Mouse (Mus musculus): ENCODE results near the gene Ccdc88c. TPM values are rescaled to one million over a fixed set of nuclear protein-coding genes. Genes with fewer than 3 reads are reported as not detected.

The Ccdc88c gene
- 10 to 100 TPM; 76.7 to 82.5 TPM for polyA plus RNA-seq (2017; shearing (Covaris generic))

DNA sequence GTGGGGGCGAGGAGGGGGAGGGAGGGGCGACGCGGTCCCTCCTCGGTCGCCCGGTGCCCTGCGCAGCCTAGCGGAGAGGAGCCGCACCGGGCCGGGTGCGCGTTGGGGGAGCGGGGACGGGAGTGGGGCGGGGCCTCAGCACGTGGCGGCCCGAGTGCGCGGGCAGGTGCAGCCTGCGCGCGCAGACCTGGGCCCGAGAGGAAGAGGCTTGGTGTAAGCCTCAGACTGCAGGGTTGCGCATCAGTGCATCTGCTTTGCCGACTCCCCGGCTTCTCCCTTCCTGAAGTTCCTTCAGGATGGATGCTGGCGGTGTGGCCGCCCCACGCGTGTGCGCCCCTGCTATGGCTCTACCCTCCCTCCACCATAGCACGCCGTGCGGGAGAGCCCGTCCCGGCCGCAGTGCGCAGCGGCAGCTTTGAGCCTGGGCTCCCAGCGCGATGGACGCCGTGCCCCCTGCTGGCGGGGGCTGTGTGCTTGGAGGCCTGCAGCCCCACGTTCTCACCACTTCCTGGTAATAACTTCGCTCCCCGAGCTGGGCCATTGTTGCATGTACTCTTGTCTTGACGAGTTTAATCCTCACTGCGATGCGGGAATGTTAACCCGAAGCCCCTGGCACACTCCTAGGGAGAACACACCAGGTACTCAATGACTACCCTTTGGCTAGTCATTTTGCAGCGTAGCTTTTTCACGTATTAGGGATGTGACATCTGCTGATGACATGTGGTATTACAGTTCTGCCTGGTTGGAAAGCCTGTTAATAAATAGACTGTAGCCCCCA lies at the start of gene Ccdc88c:
Gene Ccdc88c (minus strand): TSS at position 103 of the 778 bp plus-strand sequence.
- ATAC-seq, result peak; percentile 72

DNA sequence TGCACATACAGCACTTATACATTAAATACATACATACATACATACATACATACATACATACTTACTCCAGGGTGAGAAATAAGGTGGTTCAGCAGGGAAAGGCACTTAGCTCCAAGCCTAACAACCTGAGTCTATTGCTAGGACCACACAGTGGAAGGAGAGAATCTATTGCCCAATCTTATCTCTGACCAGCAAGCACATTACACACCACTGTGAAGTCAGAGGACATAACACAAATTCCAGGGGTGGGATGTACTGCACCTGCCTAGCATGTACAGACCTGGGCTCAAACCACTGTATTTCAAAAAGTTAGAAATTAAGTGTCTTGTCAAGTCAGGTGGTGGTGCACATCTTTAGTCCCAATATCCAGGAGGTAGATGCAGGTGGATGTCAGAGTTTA lies 49.1 kb upstream of the Ccdc88c start:
- no peak for ATAC-seq

DNA sequence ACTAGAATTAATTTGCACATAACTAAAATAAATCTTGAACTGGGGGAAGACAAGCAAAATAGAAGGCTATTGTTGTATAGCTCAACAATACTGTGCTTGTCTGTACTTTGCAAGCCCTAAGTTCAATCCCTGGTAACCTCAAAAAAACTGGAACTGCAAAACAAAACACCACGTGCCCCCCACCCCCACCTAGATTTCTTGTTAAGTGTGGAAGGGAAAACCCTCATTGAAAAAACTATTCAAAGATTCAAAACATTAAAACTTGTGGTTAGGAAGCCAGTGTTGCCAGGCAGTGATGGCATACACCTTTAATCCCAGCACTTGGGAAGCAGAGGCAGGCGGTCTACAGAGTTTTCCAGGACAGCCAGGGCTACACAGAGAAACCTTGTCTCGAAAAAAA lies 46.6 kb upstream of the Ccdc88c start:
- no peak for ATAC-seq

DNA sequence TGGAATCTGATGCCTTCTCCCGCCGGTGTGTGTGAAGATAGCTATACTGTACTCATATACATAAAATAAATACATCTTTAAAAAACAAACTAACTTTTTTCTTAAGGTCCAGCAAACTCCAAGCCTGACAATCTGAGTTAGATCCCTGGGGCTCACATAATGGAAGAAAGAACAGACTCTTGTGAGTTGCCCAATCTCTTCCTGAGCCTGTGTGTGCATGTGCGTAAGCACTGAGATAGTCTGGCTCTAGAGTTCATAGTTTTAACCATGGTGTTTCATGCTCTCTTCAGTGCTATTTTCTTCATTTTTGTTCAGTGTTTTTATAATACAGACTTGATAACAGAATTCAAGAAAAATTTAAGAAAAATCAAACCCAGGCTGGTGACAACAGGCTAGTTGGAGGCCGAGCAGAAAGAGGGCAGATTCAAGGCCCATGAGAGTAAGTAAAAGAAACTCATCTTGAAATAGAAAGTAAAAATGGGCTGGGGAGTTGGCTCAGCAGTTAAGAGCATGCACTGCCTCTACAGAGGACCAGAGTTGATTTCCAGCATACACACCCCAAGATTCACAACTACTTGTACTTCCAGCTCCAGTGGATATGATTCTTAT lies 46.1 kb upstream of the Ccdc88c start:
- peak; percentile 74 for ATAC-seq

DNA sequence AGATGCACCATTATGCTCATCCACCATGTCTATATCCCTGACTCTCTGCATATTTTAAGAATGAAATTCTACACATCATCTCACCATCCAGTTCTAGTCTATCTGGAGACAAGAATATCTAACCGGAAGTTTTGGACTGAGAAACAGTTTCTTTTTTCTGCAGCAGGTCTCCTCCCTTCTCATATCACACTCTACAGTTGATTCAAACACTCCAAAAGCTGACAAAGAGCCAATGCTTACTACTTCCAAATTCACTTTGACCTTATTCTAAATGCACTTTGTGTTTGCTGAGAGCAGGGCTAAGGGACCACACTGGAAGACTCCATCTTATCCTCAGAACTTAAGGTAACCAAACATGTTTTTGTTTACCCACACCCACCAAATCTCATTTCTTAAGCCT lies 41.0 kb upstream of the Ccdc88c start:
- ATAC-seq, result no peak

DNA sequence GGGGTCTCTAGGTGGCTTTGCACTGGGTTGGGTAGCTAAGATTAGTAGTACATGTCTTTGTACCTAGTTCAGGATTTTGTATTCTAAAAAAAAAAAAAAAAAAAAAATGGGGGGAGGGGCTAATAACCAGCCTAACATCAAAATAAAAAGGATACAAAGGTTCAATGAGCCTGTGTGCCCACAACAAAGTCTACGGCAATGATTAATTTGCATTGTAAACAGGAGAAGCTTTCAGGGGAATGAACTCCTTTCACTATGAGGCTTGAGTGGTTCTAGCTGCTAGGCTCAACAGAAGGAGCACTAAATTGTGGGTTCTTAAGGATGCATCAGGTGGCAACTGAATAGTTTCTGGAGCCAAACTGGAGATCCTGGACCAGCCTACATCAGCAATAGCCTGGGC lies 37.5 kb upstream of the Ccdc88c start:
- ATAC-seq, result no peak

GRCm38 (mm10) chr12:101039956-101040355 lies 11.1 kb upstream of the Ccdc88c start:
- no peak for ATAC-seq

GRCm38 (mm10) chr12:101028247-101028953 lies 456 bp downstream of the Ccdc88c start:
- ATAC-seq, result no peak

GRCm38 (mm10) chr12:101027451-101028246 lies 1.2 kb downstream of the Ccdc88c start:
- peak; percentile 44 for ATAC-seq

GRCm38 (mm10) chr12:101026946-101027345 lies 1.9 kb downstream of the Ccdc88c start:
- no peak for ATAC-seq

GRCm38 (mm10) chr12:101026518-101026917 lies 2.3 kb downstream of the Ccdc88c start:
- ATAC-seq, result no peak

DNA sequence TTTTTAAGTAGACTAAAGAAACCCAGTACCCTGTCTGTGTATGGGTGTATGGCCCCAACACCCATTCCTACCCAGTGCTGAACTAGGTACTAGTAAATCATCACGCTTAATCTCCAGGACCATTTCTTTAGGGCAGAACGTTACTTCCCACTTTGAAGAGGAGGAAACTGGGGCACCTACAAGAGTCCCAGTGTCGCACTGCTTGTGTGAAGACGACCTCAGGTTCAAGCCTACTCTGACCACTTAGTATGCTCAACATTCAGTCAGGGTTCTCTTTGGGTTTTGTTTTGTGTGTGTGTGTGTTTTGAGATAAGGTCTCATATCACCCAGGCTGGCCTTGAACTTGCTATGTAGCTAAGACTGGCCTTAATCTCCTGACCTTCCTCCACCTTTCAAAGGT lies 2.8 kb downstream of the Ccdc88c start:
- ATAC-seq, result no peak

- no peak for ATAC-seq
Measured at GRCm38 (mm10) chr12:101025379-101025778, 3.5 kb downstream of the Ccdc88c start.

GRCm38 (mm10) chr12:101024824-101025223 lies 4.0 kb downstream of the Ccdc88c start:
- ATAC-seq, result no peak

DNA sequence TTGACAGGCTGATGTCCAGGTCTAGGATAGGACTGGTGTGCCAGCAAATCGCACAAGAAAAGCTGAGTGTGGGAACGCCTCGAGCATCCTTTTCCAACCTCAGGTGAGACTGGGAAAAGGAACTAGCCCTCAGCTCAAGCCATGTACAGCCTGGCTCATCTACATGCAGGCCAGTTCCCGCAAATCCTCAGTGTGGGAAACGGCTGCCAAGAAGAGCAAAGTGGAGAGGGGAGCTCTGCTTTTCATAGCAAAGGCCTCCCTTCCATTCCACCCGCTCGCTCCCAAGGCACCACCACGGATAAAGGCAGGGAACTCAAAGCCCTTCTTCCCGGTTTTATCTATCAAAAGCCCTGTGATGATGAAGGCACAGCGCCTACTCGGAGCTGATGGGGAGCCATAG lies 5.7 kb downstream of the Ccdc88c start:
- ATAC-seq, result no peak

GRCm38 (mm10) chr12:101022353-101022752 lies 6.5 kb downstream of the Ccdc88c start:
- ATAC-seq, result no peak

DNA sequence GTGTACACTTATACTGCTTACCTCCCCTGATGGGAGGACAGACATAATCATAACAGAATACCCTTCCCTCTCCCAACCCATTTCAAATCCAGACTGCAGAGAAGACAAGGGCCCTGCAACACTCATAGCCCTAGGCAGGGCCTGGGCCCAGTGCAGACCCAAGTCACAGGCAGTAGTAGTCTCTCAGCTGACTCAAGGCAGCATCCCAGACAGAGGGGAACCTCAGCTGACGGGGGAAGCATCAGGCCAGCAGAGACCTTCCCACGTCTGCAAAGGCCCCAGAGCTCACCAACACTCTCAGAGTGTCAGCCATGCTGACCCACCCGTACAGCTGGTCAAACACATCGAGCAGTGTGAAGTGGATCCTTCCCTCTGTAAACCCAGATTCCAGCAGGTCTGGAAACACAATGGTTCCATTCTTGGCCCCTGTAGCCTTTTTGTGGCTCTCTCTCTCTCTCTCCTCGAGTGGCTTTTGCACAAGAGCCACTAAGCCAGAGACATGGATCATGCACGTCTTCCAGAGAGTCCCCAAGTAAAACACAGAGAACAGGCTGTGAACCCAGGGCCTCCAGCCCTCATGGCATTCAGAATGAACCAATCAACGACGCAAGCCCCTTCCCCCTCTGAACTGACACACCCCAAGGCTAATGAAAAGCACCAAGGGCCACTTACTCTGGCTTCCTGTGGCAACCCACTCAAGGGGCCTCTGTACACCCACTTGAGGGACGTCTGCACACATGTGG lies 7.2 kb downstream of the Ccdc88c start:
- ATAC-seq, result no peak

GRCm38 (mm10) chr12:101020210-101021015 lies 8.4 kb downstream of the Ccdc88c start:
- no peak for ATAC-seq

DNA sequence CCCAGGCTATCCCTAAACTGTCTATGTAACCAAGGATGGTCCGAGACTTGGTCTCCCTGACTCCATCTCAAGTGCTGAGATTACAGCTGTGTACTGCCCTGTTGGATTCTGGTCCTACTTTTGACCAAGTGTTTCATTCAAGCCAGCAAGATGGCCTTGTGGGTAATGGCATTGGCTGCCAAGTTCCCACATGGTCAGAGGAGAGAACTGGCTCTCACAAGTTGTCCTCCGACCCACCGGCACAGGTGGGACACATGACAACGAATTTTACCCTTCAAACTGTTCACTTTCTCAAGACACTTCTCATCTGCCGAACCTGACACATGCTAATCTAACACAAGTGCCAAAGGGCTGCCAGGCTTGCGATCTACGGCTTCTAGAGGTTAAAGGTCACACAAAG lies 9.4 kb downstream of the Ccdc88c start:
- ATAC-seq, result no peak

DNA sequence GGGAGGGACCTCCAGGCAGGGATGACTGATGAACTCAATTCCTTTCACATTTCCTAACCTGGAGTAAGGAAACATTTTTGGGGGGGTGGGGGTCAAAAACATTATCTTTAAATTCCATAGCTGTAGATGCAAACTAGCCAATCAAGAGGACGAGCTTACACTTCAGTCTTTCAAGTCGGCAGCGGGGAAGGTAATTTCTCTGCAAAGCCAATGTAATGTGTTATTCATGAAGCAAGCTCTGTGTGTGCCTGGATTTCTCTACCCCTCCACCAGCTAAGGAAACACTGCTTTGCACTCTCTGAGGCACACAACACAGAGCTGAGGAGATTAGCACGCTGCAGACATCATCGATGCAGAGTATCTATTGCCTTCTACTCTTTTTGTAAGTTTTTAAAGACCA lies 9.8 kb downstream of the Ccdc88c start:
- ATAC-seq, result no peak

DNA sequence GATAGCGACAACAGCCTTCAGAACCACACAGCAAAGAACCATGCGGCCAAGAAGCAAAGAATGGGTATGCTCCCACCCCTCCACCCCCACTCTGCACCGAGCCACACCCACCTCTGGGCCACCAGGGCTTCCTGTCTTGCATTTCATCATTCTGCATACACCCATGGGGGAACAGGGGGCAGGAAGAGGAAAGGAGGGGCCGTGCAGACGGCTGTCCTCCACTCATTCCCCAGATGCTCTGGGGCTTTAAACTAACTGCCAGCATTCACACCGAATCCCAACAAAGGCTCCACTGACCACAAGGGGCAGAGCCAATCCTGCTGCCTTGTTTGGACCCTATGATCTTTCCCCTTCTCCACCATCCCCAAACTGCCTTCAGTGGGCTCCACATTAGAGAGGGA lies 10.9 kb downstream of the Ccdc88c start:
- peak; percentile 83 for ATAC-seq
